Mouse (Mus musculus): ENCODE results near the gene Hipk3. TPM values are rescaled to one million over a fixed set of nuclear protein-coding genes. Genes with fewer than 3 reads are reported as not detected.

The Hipk3 gene
- polyA plus RNA-seq (2014; fragmentation: Nextera tagmentation; extraction: Ambion mirVana), result 11.1 and 12.8 TPM in 2 replicates

GRCm38 (mm10) chr2:104493951-104494800, at the start of gene Hipk3:
Gene Hipk3 (minus strand): TSS chr2:104494446.
- Histone ChIP-seq H3K27ac (ENCODE audit: low read depth, low read length) (peak within 1 kb of the TSS; percentile 98), H3K4me3 (ENCODE audit: low read depth, low read length) (peak within 1 kb of the TSS; percentile 89), H3K4me1 (replicated peaks; ENCODE audit: control insufficient read depth, insufficient read depth, low read length) (no peaks in the 10 kb centered on the region), H3K9me3 (ENCODE audit: control insufficient read depth, low read length) (no peaks in the 10 kb centered on the region), H3K4me2 (replicated peaks; ENCODE audit: low read depth, low read length) (peak within 1 kb of the TSS; percentile 72), H3K36me3 (ENCODE audit: control insufficient read depth, insufficient read depth, low read length) (no peaks in the 10 kb centered on the region), H3K27me3 (ENCODE audit: control insufficient read depth, insufficient read depth, low read length) (no peaks in the 10 kb centered on the region), H3K9ac (ENCODE audit: low read depth, low read length) (peak within 1 kb of the TSS; percentile 97)
- under 1% methylated on average over 73 of the region's 98 CpGs for WGBS
- ATAC-seq (ENCODE audit: low FRiP score) (peak; percentile 91), DNase-seq (ENCODE audit: low spot score) (peak; percentile 89)

GRCm38 (mm10) chr2:104540286-104540685, 46.0 kb upstream of the Hipk3 start:
- ATAC-seq (ENCODE audit: low FRiP score) (no peak), DNase-seq (ENCODE audit: low spot score) (no peak)
- WGBS, result 75% methylated on average over 2 of the region's 2 CpGs
- Histone ChIP-seq H3K27ac (ENCODE audit: low read depth, low read length) (no peak overlapping the region), H3K4me1 (replicated peaks; ENCODE audit: control insufficient read depth, insufficient read depth, low read length) (no peaks in the 10 kb centered on the region), H3K9ac (ENCODE audit: low read depth, low read length) (no peak overlapping the region), H3K4me3 (ENCODE audit: low read depth, low read length) (no peak overlapping the region), H3K36me3 (ENCODE audit: control insufficient read depth, insufficient read depth, low read length) (no peaks in the 10 kb centered on the region), H3K27me3 (ENCODE audit: control insufficient read depth, insufficient read depth, low read length) (no peaks in the 10 kb centered on the region), H3K9me3 (ENCODE audit: control insufficient read depth, low read length) (no peaks in the 10 kb centered on the region), H3K4me2 (replicated peaks; ENCODE audit: low read depth, low read length) (no peak overlapping the region)

- DNase-seq (ENCODE audit: low spot score), result no peak
- no peak overlapping the region for H3K9ac ChIP-seq (ENCODE audit: low read depth, low read length)
- H3K27me3 ChIP-seq (ENCODE audit: control insufficient read depth, insufficient read depth, low read length), result no peaks in the 10 kb centered on the region
- H3K36me3 ChIP-seq (ENCODE audit: control insufficient read depth, insufficient read depth, low read length), result no peaks in the 10 kb centered on the region
- H3K4me2 ChIP-seq (replicated peaks; ENCODE audit: low read depth, low read length), result no peak overlapping the region
- no peaks in the 10 kb centered on the region for H3K9me3 ChIP-seq (ENCODE audit: control insufficient read depth, low read length)
- no peaks in the 10 kb centered on the region for H3K4me1 ChIP-seq (replicated peaks; ENCODE audit: control insufficient read depth, insufficient read depth, low read length)
- H3K27ac ChIP-seq (ENCODE audit: low read depth, low read length), result no peak overlapping the region
- 89% methylated on average over 3 of the region's 3 CpGs for WGBS
- ATAC-seq (ENCODE audit: low FRiP score), result no peak
- H3K4me3 ChIP-seq (ENCODE audit: low read depth, low read length), result no peak overlapping the region
Measured at GRCm38 (mm10) chr2:104534751-104535150, 40.5 kb upstream of the Hipk3 start.

GRCm38 (mm10) chr2:104532548-104532947, 38.3 kb upstream of the Hipk3 start:
- Histone ChIP-seq H3K27me3 (ENCODE audit: control insufficient read depth, insufficient read depth, low read length) (no peaks in the 10 kb centered on the region), H3K9me3 (ENCODE audit: control insufficient read depth, low read length) (no peaks in the 10 kb centered on the region), H3K9ac (ENCODE audit: low read depth, low read length) (no peak overlapping the region), H3K36me3 (ENCODE audit: control insufficient read depth, insufficient read depth, low read length) (no peaks in the 10 kb centered on the region), H3K27ac (ENCODE audit: low read depth, low read length) (no peak overlapping the region), H3K4me3 (ENCODE audit: low read depth, low read length) (no peak overlapping the region), H3K4me1 (replicated peaks; ENCODE audit: control insufficient read depth, insufficient read depth, low read length) (no peaks in the 10 kb centered on the region), H3K4me2 (replicated peaks; ENCODE audit: low read depth, low read length) (no peak overlapping the region)
- DNase-seq (ENCODE audit: low spot score) (no peak), ATAC-seq (ENCODE audit: low FRiP score) (no peak)
- 78% methylated on average over 1 of the region's 1 CpGs for WGBS

- no peaks in the 10 kb centered on the region for H3K36me3 ChIP-seq (ENCODE audit: control insufficient read depth, insufficient read depth, low read length)
- H3K27me3 ChIP-seq (ENCODE audit: control insufficient read depth, insufficient read depth, low read length), result no peaks in the 10 kb centered on the region
- DNase-seq (ENCODE audit: low spot score), result no peak
- 78% methylated on average over 3 of the region's 3 CpGs for WGBS
- ATAC-seq (ENCODE audit: low FRiP score), result no peak
- no peaks in the 10 kb centered on the region for H3K9me3 ChIP-seq (ENCODE audit: control insufficient read depth, low read length)
- no peak overlapping the region for H3K9ac ChIP-seq (ENCODE audit: low read depth, low read length)
- no peak overlapping the region for H3K4me3 ChIP-seq (ENCODE audit: low read depth, low read length)
- no peak overlapping the region for H3K27ac ChIP-seq (ENCODE audit: low read depth, low read length)
- H3K4me1 ChIP-seq (replicated peaks; ENCODE audit: control insufficient read depth, insufficient read depth, low read length), result no peaks in the 10 kb centered on the region
- H3K4me2 ChIP-seq (replicated peaks; ENCODE audit: low read depth, low read length), result no peak overlapping the region
Measured at GRCm38 (mm10) chr2:104526559-104526958, 32.3 kb upstream of the Hipk3 start.

GRCm38 (mm10) chr2:104525506-104525905, 31.3 kb upstream of the Hipk3 start:
- Histone ChIP-seq H3K27me3 (ENCODE audit: control insufficient read depth, insufficient read depth, low read length) (no peaks in the 10 kb centered on the region), H3K36me3 (ENCODE audit: control insufficient read depth, insufficient read depth, low read length) (no peaks in the 10 kb centered on the region), H3K4me3 (ENCODE audit: low read depth, low read length) (no peak overlapping the region), H3K9ac (ENCODE audit: low read depth, low read length) (no peak overlapping the region), H3K9me3 (ENCODE audit: control insufficient read depth, low read length) (no peaks in the 10 kb centered on the region), H3K4me2 (replicated peaks; ENCODE audit: low read depth, low read length) (no peak overlapping the region), H3K4me1 (replicated peaks; ENCODE audit: control insufficient read depth, insufficient read depth, low read length) (no peaks in the 10 kb centered on the region), H3K27ac (ENCODE audit: low read depth, low read length) (no peak overlapping the region)
- 78% methylated on average over 5 of the region's 5 CpGs for WGBS
- ATAC-seq (ENCODE audit: low FRiP score), result no peak
- no peak for DNase-seq (ENCODE audit: low spot score)

GRCm38 (mm10) chr2:104511622-104512021, 17.4 kb upstream of the Hipk3 start:
- ATAC-seq (ENCODE audit: low FRiP score) (no peak), DNase-seq (ENCODE audit: low spot score) (no peak)
- Histone ChIP-seq H3K9me3 (ENCODE audit: control insufficient read depth, low read length) (no peaks in the 10 kb centered on the region), H3K27me3 (ENCODE audit: control insufficient read depth, insufficient read depth, low read length) (no peaks in the 10 kb centered on the region), H3K9ac (ENCODE audit: low read depth, low read length) (no peak overlapping the region), H3K36me3 (ENCODE audit: control insufficient read depth, insufficient read depth, low read length) (no peaks in the 10 kb centered on the region), H3K4me1 (replicated peaks; ENCODE audit: control insufficient read depth, insufficient read depth, low read length) (no peaks in the 10 kb centered on the region), H3K27ac (ENCODE audit: low read depth, low read length) (no peak overlapping the region), H3K4me2 (replicated peaks; ENCODE audit: low read depth, low read length) (no peak overlapping the region), H3K4me3 (ENCODE audit: low read depth, low read length) (no peak overlapping the region)
- 87% methylated on average over 8 of the region's 8 CpGs for WGBS

- Histone ChIP-seq H3K4me3 (ENCODE audit: low read depth, low read length) (no peak overlapping the region), H3K27ac (ENCODE audit: low read depth, low read length) (no peak overlapping the region), H3K4me2 (replicated peaks; ENCODE audit: low read depth, low read length) (no peak overlapping the region), H3K36me3 (ENCODE audit: control insufficient read depth, insufficient read depth, low read length) (no peaks in the 10 kb centered on the region), H3K27me3 (ENCODE audit: control insufficient read depth, insufficient read depth, low read length) (no peaks in the 10 kb centered on the region), H3K9me3 (ENCODE audit: control insufficient read depth, low read length) (no peaks in the 10 kb centered on the region), H3K9ac (ENCODE audit: low read depth, low read length) (no peak overlapping the region), H3K4me1 (replicated peaks; ENCODE audit: control insufficient read depth, insufficient read depth, low read length) (no peaks in the 10 kb centered on the region)
- WGBS, result 73% methylated on average over 3 of the region's 3 CpGs
- DNase-seq (ENCODE audit: low spot score), result no peak
- no peak for ATAC-seq (ENCODE audit: low FRiP score)
Measured at GRCm38 (mm10) chr2:104502388-104502787, 8.1 kb upstream of the Hipk3 start.

- no peaks in the 10 kb centered on the region for H3K36me3 ChIP-seq (ENCODE audit: control insufficient read depth, insufficient read depth, low read length)
Measured at GRCm38 (mm10) chr2:104501091-104501490, 6.8 kb upstream of the Hipk3 start.

More at GRCm38 (mm10) chr2:104501091-104501490, 6.8 kb upstream of the Hipk3 start:
- Histone ChIP-seq H3K9ac (ENCODE audit: low read depth, low read length) (no peak overlapping the region), H3K27ac (ENCODE audit: low read depth, low read length) (no peak overlapping the region), H3K4me2 (replicated peaks; ENCODE audit: low read depth, low read length) (no peak overlapping the region), H3K4me1 (replicated peaks; ENCODE audit: control insufficient read depth, insufficient read depth, low read length) (no peaks in the 10 kb centered on the region), H3K27me3 (ENCODE audit: control insufficient read depth, insufficient read depth, low read length) (no peaks in the 10 kb centered on the region), H3K9me3 (ENCODE audit: control insufficient read depth, low read length) (no peaks in the 10 kb centered on the region), H3K4me3 (ENCODE audit: low read depth, low read length) (no peak overlapping the region)
- WGBS, result 92% methylated on average over 2 of the region's 2 CpGs
- ATAC-seq (ENCODE audit: low FRiP score) (no peak), DNase-seq (ENCODE audit: low spot score) (no peak)
